Mouse (Mus musculus) small intestine, adult 2 months (tissue): ENCODE results near the gene Fam151b.

Experiments used
- CTCF ChIP-seq: fragments of 200-500 bp; IDR thresholded peaks from 2 replicates; pipeline ENCODE4 v1.5.1; 2012; ENCODE audit warnings: low read depth, mild to moderate bottlenecking, control low read depth, inconsistent platforms, low read length, moderate library complexity, mixed read lengths; ENCODE audit not compliant: insufficient replicate concordance, insufficient read length; ENCODE audit errors: extremely low read depth
- POLR2A ChIP-seq: fragments of 200-500 bp; IDR thresholded peaks from 2 replicates; pipeline ENCODE4 v1.6.1; 2012; ENCODE audit warnings: low read depth, mild to moderate bottlenecking, control low read depth, inconsistent platforms, low read length, moderate library complexity

DNA sequence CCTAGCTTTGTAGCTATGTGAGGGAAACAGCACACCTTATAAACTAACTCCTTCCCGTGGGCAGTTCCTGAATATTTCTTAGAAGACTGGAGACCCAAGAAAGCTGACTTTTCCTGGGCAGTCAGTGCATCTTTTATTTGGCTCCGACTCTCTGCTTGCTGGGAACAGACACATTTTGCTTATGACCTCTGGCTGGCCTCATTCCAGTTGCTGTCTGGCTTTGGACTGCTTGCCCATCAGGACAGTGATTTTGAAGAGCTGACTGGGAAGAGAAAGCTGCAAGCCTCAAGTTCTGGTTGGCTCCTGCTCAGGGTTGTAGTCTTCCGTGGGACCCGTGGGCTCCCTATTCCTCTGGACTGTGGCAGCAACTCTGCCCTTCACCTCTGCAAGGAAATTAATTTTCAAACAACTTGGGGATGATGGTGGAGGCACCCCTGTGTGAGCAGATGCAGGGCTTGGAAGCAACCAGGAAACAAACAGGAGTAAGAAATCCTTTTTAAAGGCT is 56.4 kb downstream of the Fam151b start:
- no peak for TF ChIP-seq CTCF
- no peak for TF ChIP-seq POLR2A
